Mouse (Mus musculus) E14TG2a.4 (cell line): ENCODE measurements around the gene Gm826.

Source experiments
- CTCF ChIP-seq: conservative IDR thresholded peaks from 2 replicates; pipeline ENCODE4 v1.5.1; 2014; ENCODE audit warnings: low read length
- POU5F1 ChIP-seq: IDR thresholded peaks from 2 replicates; pipeline ENCODE4 v1.6.1; 2014; ENCODE audit warnings: low read length, borderline replicate concordance

DNA sequence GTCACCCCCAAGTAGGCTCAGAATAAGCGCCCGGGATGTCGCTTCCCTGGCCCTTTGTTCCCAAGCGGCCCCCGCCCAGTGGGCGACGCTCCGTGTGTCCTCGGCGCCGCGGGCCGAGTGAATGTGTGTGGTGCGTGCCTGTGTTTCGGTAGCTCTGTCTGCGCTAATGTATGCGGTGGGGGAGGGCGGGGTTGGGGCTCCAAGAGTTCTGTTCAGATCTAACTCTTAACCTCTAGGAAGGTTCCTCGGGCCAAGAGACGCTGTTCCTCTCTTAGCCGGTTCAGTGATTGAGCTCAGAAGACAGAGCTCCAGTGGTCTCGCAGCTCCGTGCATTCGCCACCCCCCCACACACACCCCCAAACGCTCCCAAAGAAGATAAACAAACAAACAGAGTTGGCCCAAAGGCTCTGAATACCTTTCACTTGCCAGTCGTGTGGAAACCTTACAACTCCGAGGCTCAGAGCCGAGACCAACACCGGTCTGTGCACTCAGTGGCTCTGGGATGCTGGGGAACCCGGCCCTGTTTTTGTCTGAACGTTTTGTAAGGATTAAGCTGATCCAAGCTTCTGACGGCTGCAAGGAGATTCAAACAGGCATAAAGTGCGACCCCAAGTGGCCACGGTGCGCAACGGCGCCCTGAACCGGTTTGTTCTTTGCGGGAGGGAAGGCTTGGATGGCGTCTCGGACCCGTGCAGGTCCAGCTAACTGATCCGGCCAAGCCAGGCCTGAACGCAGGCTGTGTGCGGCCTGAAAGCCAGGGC lies 33.7 kb upstream of the Gm826 start:
- TF ChIP-seq POU5F1, result no peak
- TF ChIP-seq CTCF, result peak; percentile 84
